Mouse (Mus musculus): ENCODE measurements around the gene Lbr.

DNA sequence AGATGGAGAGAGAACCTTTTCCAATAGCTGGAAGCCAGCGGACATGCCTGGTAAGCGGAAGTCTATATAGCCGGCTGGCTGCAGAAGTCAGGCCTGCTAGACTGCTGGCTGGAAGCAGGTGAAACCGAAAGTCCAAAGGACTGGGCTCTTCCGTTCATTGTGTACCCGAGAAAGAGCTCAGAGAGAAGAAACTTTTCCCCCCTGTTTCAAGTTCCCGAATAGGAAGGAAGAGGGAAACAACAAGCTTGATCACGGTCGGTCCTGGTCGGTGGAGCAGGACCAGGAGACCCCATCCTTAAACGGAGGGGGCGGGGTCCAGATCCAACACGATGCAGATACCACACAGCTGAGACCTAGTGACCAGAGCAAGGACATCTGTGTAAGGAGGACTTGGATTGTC lies 9.6 kb upstream of the Lbr start:
- no peak for TF ChIP-seq POLR2A (IDR thresholded peaks at IDR 0.05; ENCODE audit: borderline replicate concordance, low read depth, low read length)
- no peak for TF ChIP-seq CTCF (IDR thresholded peaks at IDR 0.05; ENCODE audit: low read depth, low read length)
